Mouse (Mus musculus) liver, embryonic 14.5 days (tissue): ENCODE results near the gene Bdnf.

Source experiments
- CTCF ChIP-seq: IDR thresholded peaks from 2 replicates; pipeline ENCODE4 v1.5.1; 2016; ENCODE audit warnings: antibody characterized with exemption, low read depth, control low read depth
- EP300 ChIP-seq: IDR thresholded peaks from 2 replicates; pipeline ENCODE4 v1.6.1; 2016; ENCODE audit warnings: antibody characterized with exemption, low read depth

DNA sequence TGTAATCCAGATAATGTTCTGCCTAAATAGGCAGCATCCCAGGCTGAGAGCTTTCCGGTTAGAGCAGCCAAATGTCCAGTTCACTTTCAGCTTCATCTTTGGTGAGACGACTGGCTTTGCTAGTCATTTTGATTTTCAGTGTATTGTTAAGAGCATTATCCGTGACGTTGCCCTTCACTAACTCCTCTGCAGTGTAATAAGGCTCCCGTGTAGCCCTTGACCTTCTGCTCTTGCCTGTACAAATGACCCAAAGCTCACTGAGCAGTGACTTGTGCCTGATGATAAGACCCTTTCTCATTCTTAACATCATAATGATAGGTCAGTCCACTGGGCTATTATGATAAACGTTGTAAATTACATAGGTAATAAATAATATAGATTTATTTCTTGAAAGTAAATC, 101.9 kb downstream of the Bdnf start:
- no peak for TF ChIP-seq CTCF
- TF ChIP-seq EP300: no peak
